ENCODE assay signal across 30 mouse cellular contexts in the genomic region with DNA sequence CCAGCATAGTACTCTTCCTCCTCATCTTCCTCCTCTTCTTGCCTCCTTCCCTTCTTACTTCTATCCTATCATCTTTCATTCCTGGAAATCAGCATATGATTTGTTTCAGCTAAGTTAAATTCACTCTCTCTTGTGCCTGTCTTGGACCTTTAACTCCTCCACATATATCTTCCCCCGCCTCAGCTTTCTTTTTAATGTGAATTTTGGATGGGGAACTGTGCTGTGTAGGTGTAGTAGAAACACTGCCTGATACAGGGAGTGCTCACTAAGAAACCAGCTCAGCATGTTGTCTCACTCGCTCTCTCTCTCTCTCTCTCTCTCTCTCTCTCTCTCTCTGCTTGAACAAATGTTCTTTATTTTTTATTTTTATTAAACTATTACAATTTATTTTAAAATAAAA. TPM values are rescaled to one million over a fixed set of nuclear protein-coding genes. Genes with fewer than 3 reads are reported as not detected.
A peak's percentile ranks its signal among the peaks of the same experiment; 100 is the strongest.
DNase-seq lines count a peak whose midpoint lies in the region; ATAC-seq lines count a peak whose summit lies in the region.
"Had no signal": no experiment of that assay in that cellular context is flagged by ENCODE, and none has a peak within 500 bp of the region (broad histone marks: within the 10 kb centered on the region; RNA-seq: fewer than 3 reads in every experiment).

No protein-coding gene starts in this region.

- no peak overlapping the region for H3K4me2 ChIP-seq in intestine, embryonic 16.5 days (ENCODE audit: low read depth, low read length)
- H3K4me2 ChIP-seq: forebrain, embryonic 13.5 days; heart, embryonic 11.5 days; hindbrain, embryonic 12.5 days; hindbrain, embryonic 15.5 days had no signal

- H3K36me3 ChIP-seq in intestine, embryonic 16.5 days (ENCODE audit: control insufficient read depth, insufficient read depth, low read length): no peaks in the 10 kb centered on the region
- H3K36me3 ChIP-seq: forebrain, embryonic 10.5 days; hindbrain, embryonic 12.5 days; hindbrain, embryonic 15.5 days had no signal

- no peaks in the 10 kb centered on the region for H3K9me3 ChIP-seq in intestine, embryonic 16.5 days (ENCODE audit: control insufficient read depth, low read length)
- H3K9me3 ChIP-seq: forebrain, embryonic 10.5 days; forebrain, embryonic 13.5 days; hindbrain, embryonic 12.5 days; hindbrain, embryonic 15.5 days had no signal

- no peak overlapping the region for H3K9ac ChIP-seq in intestine, embryonic 16.5 days (ENCODE audit: low read depth, low read length)
- H3K9ac ChIP-seq: forebrain, embryonic 13.5 days; hindbrain, embryonic 12.5 days; hindbrain, embryonic 15.5 days had no signal

- DNase-seq in frontal cortex, postnatal 14 days (ENCODE audit: low spot score in 2 of 2): no peak
- DNase-seq in left cerebral cortex, adult 9 months (ENCODE audit: low spot score in 2 of 2): peak; percentile 8
- no peak for DNase-seq in left cerebral cortex, postnatal 4 days
- DNase-seq in right cerebral cortex, adult 18-20 months: peak; percentile 33
- no peak for DNase-seq in right cerebral cortex, postnatal 10 days (ENCODE audit: low spot score in 2 of 2)
- peak; percentile 63 for DNase-seq in brain, adult 2 months (ENCODE audit: low read depth, low spot score)
- DNase-seq: adrenal gland, adult 8-10 months; adrenal gland, postnatal 25 days; cerebellum, adult 18-20 months; cerebellum, adult 9-10 months; cerebellum, postnatal 14 days; gastrocnemius, adult 2 months; gastrocnemius, postnatal 14 days; heart, adult 11 months had no signal

- 87% methylated on average over 2 of the region's 2 CpGs for WGBS in intestine, embryonic 16.5 days

- intact Hi-C loops in left cerebral cortex, postnatal 4 days (cut with DNase I): no loop called here

- no peak overlapping the region for H3K4me3 ChIP-seq in intestine, embryonic 16.5 days (ENCODE audit: low read length)
- H3K4me3 ChIP-seq: forebrain, embryonic 10.5 days; forebrain, embryonic 13.5 days; gastrocnemius, adult 2 months; hindbrain, embryonic 12.5 days; hindbrain, embryonic 15.5 days had no signal

- no peak overlapping the region for H3K27ac ChIP-seq in intestine, embryonic 16.5 days (ENCODE audit: low read length)
- H3K27ac ChIP-seq: forebrain, embryonic 10.5 days; forebrain, embryonic 13.5 days; gastrocnemius, adult 2 months; hindbrain, embryonic 12.5 days; hindbrain, embryonic 15.5 days had no signal

- H3K4me1 ChIP-seq in intestine, embryonic 16.5 days (ENCODE audit: control insufficient read depth, insufficient read depth, low read length): no peaks in the 10 kb centered on the region
- H3K4me1 ChIP-seq: forebrain, embryonic 10.5 days; forebrain, embryonic 13.5 days; hindbrain, embryonic 12.5 days; hindbrain, embryonic 15.5 days had no signal

- peak; percentile 97 for ATAC-seq in frontal cortex, adult (ENCODE audit: low TSS enrichment)
- no peak for ATAC-seq in intestine, embryonic 16.5 days
- ATAC-seq: activated CD4-positive, CD25-positive, alpha-beta regulatory T cell, adult 4 months; forebrain, embryonic 13.5 days; forebrain, embryonic 16.5 days had no signal

- H3K27me3 ChIP-seq in intestine, embryonic 16.5 days (replicated peaks; ENCODE audit: control insufficient read depth, insufficient read depth, low read length): no peaks in the 10 kb centered on the region
- H3K27me3 ChIP-seq: forebrain, embryonic 13.5 days; hindbrain, embryonic 12.5 days; hindbrain, embryonic 15.5 days had no signal

RNA-seq across cellular contexts. Expression of a gene that starts 23.3 kb away (rescaled TPM):
- not detected for total RNA-seq in left cerebral cortex, postnatal 4 days (2021)
- not detected in 2 replicates for polyA plus RNA-seq in intestine, embryonic 16.5 days (2015; fragmentation: Nextera tagmentation; extraction: Ambion mirVana)
- total RNA-seq: adrenal gland, adult 8-10 months; adrenal gland, postnatal 25 days; ES-E14; gastrocnemius, adult 2 months; gastrocnemius, postnatal 14 days; gastrocnemius, postnatal 4 days; heart, adult 8-10 months; heart, postnatal 25 days had no signal
- polyA plus RNA-seq: activated CD4-positive, CD25-positive, alpha-beta regulatory T cell, adult 4 months; embryonic facial prominence, embryonic 11.5 days; forebrain, embryonic 10.5 days; forebrain, embryonic 13.5 days; forebrain, embryonic 16.5 days; heart, embryonic 11.5 days; heart, embryonic 14.5 days; heart, postnatal 0 days; hindbrain, embryonic 12.5 days; hindbrain, embryonic 15.5 days had no signal

RNA-seq across cellular contexts. Expression of a gene that starts 53.4 kb away (rescaled TPM):
- total RNA-seq in left cerebral cortex, postnatal 4 days (2021): 10 to 100 TPM; 12.4 to 12.5 TPM
- polyA plus RNA-seq in intestine, embryonic 16.5 days (2015; fragmentation: Nextera tagmentation; extraction: Ambion mirVana): 108 and 115 TPM in 2 replicates

Comparison
In these comparisons a context has a peak if more than half of its experiments do, and no peak if none do; other contexts are left out.
1. DNase-seq: peak in left cerebral cortex, adult 9 months (2 of 2), right cerebral cortex, adult 18-20 months (single experiment) and brain, adult 2 months (single experiment); none in frontal cortex, postnatal 14 days (0 of 2), left cerebral cortex, postnatal 4 days (single experiment) and right cerebral cortex, postnatal 10 days (0 of 2).